Mouse (Mus musculus) cortical plate, adult 2 months (tissue): ENCODE measurements around the gene Flrt2.

Source experiments
- CTCF ChIP-seq: fragments of 200-500 bp; IDR thresholded peaks from 2 replicates; pipeline ENCODE4 v1.5.1; 2011; ENCODE audit warnings: mild to moderate bottlenecking, control low read depth, low read length; ENCODE audit not compliant: insufficient read depth; ENCODE audit errors: extremely low read depth
- POLR2A ChIP-seq: fragments of 200-500 bp; IDR thresholded peaks from 2 replicates; pipeline ENCODE4 v1.6.1; 2011; ENCODE audit warnings: mild to moderate bottlenecking, low read length, control low read depth; ENCODE audit not compliant: insufficient read depth; ENCODE audit errors: extremely low read depth

GRCm38 (mm10) chr12:95770251-95770650, 78.2 kb downstream of the Flrt2 start:
- TF ChIP-seq CTCF (no peak), POLR2A (no peak)
